Mouse (Mus musculus): ENCODE data around the gene Rtel1. TPM values are rescaled to one million over a fixed set of nuclear protein-coding genes. Genes with fewer than 3 reads are reported as not detected.

Gene Rtel1
- total RNA-seq (2015) (53.4 and 78.0 TPM in 2 replicates), total RNA-seq (2017) (41.9 and 53.0 TPM in 2 replicates)

- peak; percentile 97 for ATAC-seq (replicated peaks; ENCODE audit: poor library complexity)
Measured at GRCm38 (mm10) chr2:181319248-181320102, at the start of gene Rtel1. TSS of gene Rtel1 (plus strand) at chr2:181319739.

GRCm38 (mm10) chr2:181272092-181272491 lies 47.4 kb upstream of the Rtel1 start:
- no peak for ATAC-seq (replicated peaks; ENCODE audit: poor library complexity)

- no peak for ATAC-seq (replicated peaks; ENCODE audit: poor library complexity)
Measured at GRCm38 (mm10) chr2:181273829-181274228, 45.7 kb upstream of the Rtel1 start.

- ATAC-seq (replicated peaks; ENCODE audit: poor library complexity), result peak; percentile 89
Measured at GRCm38 (mm10) chr2:181274639-181275038, 44.9 kb upstream of the Rtel1 start.

GRCm38 (mm10) chr2:181276766-181277165 lies 42.8 kb upstream of the Rtel1 start:
- peak; percentile 45 for ATAC-seq (replicated peaks; ENCODE audit: poor library complexity)

- ATAC-seq (replicated peaks; ENCODE audit: poor library complexity), result no peak; the same call in 1 of the 2 replicates
Measured at GRCm38 (mm10) chr2:181277866-181278265, 41.7 kb upstream of the Rtel1 start.

GRCm38 (mm10) chr2:181279968-181280367 lies 39.6 kb upstream of the Rtel1 start:
- no peak for ATAC-seq (replicated peaks; ENCODE audit: poor library complexity)

- no peak for ATAC-seq (replicated peaks; ENCODE audit: poor library complexity)
Measured at GRCm38 (mm10) chr2:181286629-181287337, 32.8 kb upstream of the Rtel1 start.

GRCm38 (mm10) chr2:181287338-181287957 lies 32.1 kb upstream of the Rtel1 start:
- ATAC-seq (replicated peaks; ENCODE audit: poor library complexity), result peak; percentile 62

GRCm38 (mm10) chr2:181287958-181288350 lies 31.6 kb upstream of the Rtel1 start, which contains the start of gene Gmeb2:
TSS of gene Gmeb2 (minus strand) at chr2:181288035.
- peak; percentile 82 for ATAC-seq (replicated peaks; ENCODE audit: poor library complexity)

GRCm38 (mm10) chr2:181288691-181289090 lies 30.8 kb upstream of the Rtel1 start:
- no peak for ATAC-seq (replicated peaks; ENCODE audit: poor library complexity)

- ATAC-seq (replicated peaks; ENCODE audit: poor library complexity), result no peak
Measured at GRCm38 (mm10) chr2:181290937-181291336, 28.6 kb upstream of the Rtel1 start.

GRCm38 (mm10) chr2:181302041-181302440 lies 17.5 kb upstream of the Rtel1 start:
- ATAC-seq (replicated peaks; ENCODE audit: poor library complexity), result peak; percentile 95

GRCm38 (mm10) chr2:181304944-181305343 lies 14.6 kb upstream of the Rtel1 start:
- ATAC-seq (replicated peaks; ENCODE audit: poor library complexity), result peak; percentile 51

- ATAC-seq (replicated peaks; ENCODE audit: poor library complexity), result peak; percentile 83
Measured at GRCm38 (mm10) chr2:181307144-181307804, 12.3 kb upstream of the Rtel1 start.

GRCm38 (mm10) chr2:181312435-181312834 lies 7.1 kb upstream of the Rtel1 start:
- no peak for ATAC-seq (replicated peaks; ENCODE audit: poor library complexity)

- no peak for ATAC-seq (replicated peaks; ENCODE audit: poor library complexity)
Measured at GRCm38 (mm10) chr2:181313006-181313343, 6.6 kb upstream of the Rtel1 start.

GRCm38 (mm10) chr2:181313344-181314079 lies 6.0 kb upstream of the Rtel1 start:
- ATAC-seq (replicated peaks; ENCODE audit: poor library complexity), result no peak

GRCm38 (mm10) chr2:181314080-181314810 lies 5.3 kb upstream of the Rtel1 start, which contains the start of gene Stmn3:
TSS of gene Stmn3 (minus strand) at chr2:181314500.
- peak; percentile 96 for ATAC-seq (replicated peaks; ENCODE audit: poor library complexity)

Data from megakaryocyte progenitor cell, adult 5-6 weeks (primary cell).